Mouse (Mus musculus) CH12.LX (cell line): ENCODE data around the gene Map3k12.

Source experiments
- CTCF ChIP-seq, 2 experiments: IDR thresholded peaks in 1 of 2; conservative IDR thresholded peaks in 1 of 2; 2 replicates each; pipeline ENCODE4 v1.5.1; 2011 to 2012; ENCODE audit warnings: low read depth in 2 of 2, low read length in 2 of 2, improper control_type of control experiment in 1 of 2, inconsistent platforms in 1 of 2, mild to moderate bottlenecking in 1 of 2, moderate library complexity in 1 of 2
- ELF1 ChIP-seq: IDR thresholded peaks from 2 replicates; pipeline ENCODE4 v1.6.1; 2014; ENCODE audit warnings: low read depth, mild to moderate bottlenecking, inconsistent platforms, low read length, improper control_type of control experiment
- ETS1 ChIP-seq: conservative IDR thresholded peaks from 2 replicates; pipeline ENCODE4 v1.6.1; 2012; ENCODE audit warnings: low read depth, mild to moderate bottlenecking, inconsistent platforms, low read length, improper control_type of control experiment, moderate library complexity
- GABPA ChIP-seq: IDR thresholded peaks from 2 replicates; pipeline ENCODE4 v1.6.1; 2012; ENCODE audit warnings: low read depth, low read length, improper control_type of control experiment, inconsistent platforms; ENCODE audit not compliant: insufficient replicate concordance
- IRF4 ChIP-seq: IDR thresholded peaks from 2 replicates; pipeline ENCODE4 v1.6.1; 2014; ENCODE audit warnings: low read depth, mild to moderate bottlenecking, inconsistent platforms, low read length, improper control_type of control experiment
- KAT2A ChIP-seq: IDR thresholded peaks from 2 replicates; pipeline ENCODE4 v1.6.1; 2012; ENCODE audit warnings: low read length, improper control_type of control experiment, inconsistent platforms; ENCODE audit not compliant: insufficient replicate concordance
- MAFK ChIP-seq: IDR thresholded peaks from 2 replicates; pipeline ENCODE4 v1.6.1; 2011; ENCODE audit warnings: low read length, improper control_type of control experiment; ENCODE audit not compliant: insufficient replicate concordance
- MXI1 ChIP-seq: IDR thresholded peaks from 2 replicates; pipeline ENCODE4 v1.6.1; 2011; ENCODE audit warnings: mild to moderate bottlenecking, low read depth, low read length, improper control_type of control experiment
- NRF1 ChIP-seq: IDR thresholded peaks from 2 replicates; pipeline ENCODE4 v1.6.1; 2014; ENCODE audit warnings: low read depth, mild to moderate bottlenecking, inconsistent platforms, low read length, improper control_type of control experiment, moderate library complexity
- POLR2A ChIP-seq: IDR thresholded peaks from 2 replicates; pipeline ENCODE4 v1.6.1; 2011; ENCODE audit warnings: low read depth, mild to moderate bottlenecking, improper control_type of control experiment, low read length
- USF1 ChIP-seq: IDR thresholded peaks from 2 replicates; pipeline ENCODE4 v1.6.1; 2014; ENCODE audit warnings: low read depth, mild to moderate bottlenecking, inconsistent platforms, low read length, improper control_type of control experiment
- ZC3H11A ChIP-seq: IDR thresholded peaks from 2 replicates; pipeline ENCODE4 v1.6.1; 2012; ENCODE audit warnings: low read depth, mild to moderate bottlenecking, inconsistent platforms, low read length, improper control_type of control experiment

DNA sequence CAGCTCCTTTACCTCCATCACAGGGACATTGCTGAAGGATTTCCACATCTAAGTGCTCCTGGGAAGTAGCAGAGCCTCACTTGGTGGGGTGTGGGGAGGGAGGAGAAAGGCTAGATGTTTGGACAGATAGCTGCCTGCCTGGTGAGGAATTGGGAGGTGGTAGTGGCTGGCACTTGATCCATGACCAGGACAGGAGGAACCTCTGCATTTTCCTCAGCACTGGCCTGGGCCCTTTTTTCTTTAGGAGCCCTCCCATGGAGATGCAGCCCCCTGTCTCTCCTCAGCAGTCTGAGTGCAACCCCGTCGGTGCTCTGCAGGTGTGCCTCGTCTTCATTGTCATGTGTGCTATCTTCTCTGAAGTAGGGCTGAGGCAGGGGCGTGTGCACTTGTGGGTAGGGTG, 4.6 kb upstream of the Map3k12 start:
- no peak for TF ChIP-seq USF1
- TF ChIP-seq CTCF (conservative IDR thresholded peaks at IDR 0.05 in 1 of 2, IDR thresholded peaks at IDR 0.05 in 1 of 2; ENCODE audit: low read depth in 2 of 2, low read length in 2 of 2), result no peak
- no peak for TF ChIP-seq NRF1
- no peak for TF ChIP-seq IRF4
- no peak for TF ChIP-seq GABPA
- TF ChIP-seq ELF1, result no peak
- TF ChIP-seq MAFK, result no peak
- no peak for TF ChIP-seq POLR2A
- no peak for TF ChIP-seq KAT2A
- TF ChIP-seq ETS1, result no peak
- TF ChIP-seq MXI1, result no peak
- TF ChIP-seq ZC3H11A, result no peak
